Mouse (Mus musculus) spleen, embryonic (tissue): Measurements from ENCODE around the gene Myh9.
"Not testable (repeated sequence)": the region's sequence is repeated elsewhere in the genome, so short reads cannot be mapped to it uniquely, and the experiment has no call there.

Experiments
- CTCF ChIA-PET: fragments of 350-600 bp; sonication (Branson Sonifier 250); formaldehyde crosslinking; loops from one replicate; lab custom pipeline; 2022; lab: Charles Lee

Gene Myh9

DNA sequence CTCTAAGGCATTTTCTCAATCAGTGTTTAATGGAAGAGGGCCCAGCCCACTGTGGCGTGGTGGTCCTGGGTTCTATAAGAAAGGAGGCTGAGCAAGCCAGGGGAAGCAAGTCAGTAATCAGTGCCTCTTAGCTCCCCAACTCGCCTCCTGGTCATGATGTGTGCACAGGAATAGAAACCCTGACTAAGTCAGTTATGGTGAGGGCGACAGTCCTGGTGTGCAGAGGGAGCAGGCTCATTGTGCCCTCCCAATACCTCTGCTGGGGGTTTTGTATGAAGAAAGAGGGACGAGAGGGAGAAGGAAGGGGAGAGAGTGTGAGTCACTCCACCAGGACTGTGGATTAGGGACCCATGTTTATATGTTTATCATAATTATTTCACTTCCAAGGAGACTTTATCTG is 108.1 kb downstream of the Myh9 start:
- CTCF ChIA-PET, result not testable (repeated sequence)

DNA sequence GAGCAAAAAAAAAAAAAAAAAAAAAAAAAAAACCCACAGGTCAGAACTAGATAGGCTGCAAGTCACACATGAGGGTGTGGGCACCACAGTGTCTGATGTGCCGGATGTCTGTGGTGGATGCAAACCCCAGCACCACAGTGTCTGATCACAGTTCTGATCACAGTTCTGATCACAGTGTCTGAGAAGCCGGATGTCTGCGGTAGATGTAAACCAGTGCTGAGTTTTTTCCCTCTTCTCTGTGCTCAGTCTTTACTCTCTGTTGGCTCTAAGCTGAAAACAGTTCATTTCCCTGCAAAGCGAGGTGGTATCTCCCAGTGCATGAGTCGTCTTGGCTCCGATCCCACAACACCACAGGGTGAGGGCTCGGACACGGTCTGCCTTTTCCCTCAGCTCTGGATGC is 108.6 kb downstream of the Myh9 start:
- CTCF ChIA-PET, result not testable (repeated sequence)

DNA sequence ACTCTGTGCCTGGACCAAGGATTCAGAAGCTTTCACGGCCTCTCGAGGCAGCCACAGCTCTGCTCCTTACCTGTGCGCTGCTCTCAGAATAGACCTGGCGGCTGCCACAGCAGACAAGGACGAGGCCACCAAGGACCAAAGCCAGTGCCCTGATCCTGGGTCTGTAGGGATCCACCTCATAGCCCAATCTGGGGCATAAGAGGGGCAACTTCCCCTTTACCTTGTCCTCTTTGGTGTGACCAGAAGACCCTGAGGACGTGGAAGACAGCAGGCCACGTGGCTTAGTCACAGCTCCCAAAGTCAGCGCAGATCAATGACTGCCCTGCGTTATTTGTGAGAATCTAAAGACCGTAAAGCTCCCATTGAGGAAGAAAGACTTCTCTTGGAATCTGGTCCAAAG is 109.1 kb downstream of the Myh9 start:
- CTCF ChIA-PET, result not testable (repeated sequence)

DNA sequence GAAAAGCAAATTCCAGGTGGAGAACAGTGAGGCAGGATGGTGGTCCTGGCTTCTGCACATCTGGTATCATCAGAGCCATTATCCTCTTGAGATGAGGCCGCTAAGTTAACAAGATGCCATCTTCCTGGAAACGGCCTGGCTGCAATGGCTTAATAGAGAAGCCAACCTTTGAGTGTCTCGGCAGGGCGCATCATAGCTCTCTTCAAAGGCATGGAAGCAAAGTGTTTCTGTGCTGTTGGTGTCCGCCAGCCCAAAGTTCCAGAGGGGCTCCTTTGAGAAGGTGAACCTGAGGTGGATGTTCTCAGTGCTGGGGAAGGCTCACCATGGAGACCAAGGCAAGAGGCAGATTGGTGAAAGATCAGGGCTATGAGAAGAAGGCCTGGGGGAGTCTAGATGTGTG is 110.4 kb downstream of the Myh9 start:
- CTCF ChIA-PET, result no interaction called here

DNA sequence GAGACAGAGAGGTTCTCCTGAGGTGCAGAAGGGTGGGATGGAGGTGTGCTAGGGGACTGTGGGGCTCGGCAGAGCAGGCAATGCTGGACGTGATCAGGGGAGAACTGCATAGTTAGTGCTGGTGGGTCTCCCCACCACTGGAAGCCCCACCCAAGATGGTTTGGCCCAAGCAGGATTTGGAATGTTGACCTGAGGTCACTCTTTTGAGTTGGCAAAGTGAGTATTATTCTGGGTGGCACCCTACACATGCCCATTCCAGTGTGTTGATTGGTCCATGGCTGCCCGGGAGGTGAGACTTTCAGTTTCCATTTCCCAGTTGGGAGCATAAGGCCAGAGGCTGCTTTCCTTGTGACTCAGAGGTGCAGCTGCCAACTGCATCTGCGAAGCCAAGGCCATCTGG is 113.2 kb downstream of the Myh9 start, which contains the start of gene Apol9b:
Apol9b (plus strand) TSS at position 301 of the 400 bp plus-strand sequence.
- CTCF ChIA-PET, result not testable (repeated sequence)

DNA sequence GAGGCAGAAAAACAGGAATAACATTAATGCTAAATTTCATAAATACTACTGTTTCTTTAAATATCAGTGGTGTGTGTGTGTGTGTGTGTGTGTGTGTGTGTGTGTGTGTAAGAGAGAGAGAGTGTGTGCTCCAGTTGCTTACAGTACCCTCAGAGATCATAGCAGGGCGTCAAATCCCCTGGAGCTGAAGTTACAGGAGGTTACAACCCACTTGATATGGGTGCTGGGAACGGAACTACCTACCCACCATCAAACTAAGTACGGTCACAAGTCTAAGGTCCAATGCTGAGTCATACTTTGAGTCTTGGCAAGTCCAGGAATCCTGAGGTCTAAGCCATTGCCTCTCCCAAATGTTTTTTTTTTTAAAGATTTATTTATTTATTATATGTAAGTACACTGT is 114.2 kb downstream of the Myh9 start:
- CTCF ChIA-PET, result not testable (repeated sequence)

DNA sequence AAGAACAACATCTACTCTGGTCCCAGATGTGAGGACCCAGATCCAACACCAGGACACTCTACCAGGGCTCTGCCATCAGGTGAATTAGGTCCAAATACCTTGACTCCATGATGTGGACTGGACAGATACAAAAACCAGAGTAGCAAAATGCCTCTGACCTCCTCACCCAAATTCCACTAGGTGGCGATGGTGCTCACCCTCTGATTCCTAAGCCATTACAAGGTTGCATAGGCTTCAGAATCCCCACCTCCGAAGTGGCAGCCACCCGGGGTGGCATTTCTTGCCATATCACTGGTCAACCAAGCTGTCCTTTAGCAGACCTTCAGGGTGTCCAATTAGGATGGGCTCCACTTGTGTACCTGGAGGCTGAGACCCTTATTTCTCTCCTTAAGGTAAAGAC is 114.8 kb downstream of the Myh9 start:
- CTCF ChIA-PET, result not testable (repeated sequence)

DNA sequence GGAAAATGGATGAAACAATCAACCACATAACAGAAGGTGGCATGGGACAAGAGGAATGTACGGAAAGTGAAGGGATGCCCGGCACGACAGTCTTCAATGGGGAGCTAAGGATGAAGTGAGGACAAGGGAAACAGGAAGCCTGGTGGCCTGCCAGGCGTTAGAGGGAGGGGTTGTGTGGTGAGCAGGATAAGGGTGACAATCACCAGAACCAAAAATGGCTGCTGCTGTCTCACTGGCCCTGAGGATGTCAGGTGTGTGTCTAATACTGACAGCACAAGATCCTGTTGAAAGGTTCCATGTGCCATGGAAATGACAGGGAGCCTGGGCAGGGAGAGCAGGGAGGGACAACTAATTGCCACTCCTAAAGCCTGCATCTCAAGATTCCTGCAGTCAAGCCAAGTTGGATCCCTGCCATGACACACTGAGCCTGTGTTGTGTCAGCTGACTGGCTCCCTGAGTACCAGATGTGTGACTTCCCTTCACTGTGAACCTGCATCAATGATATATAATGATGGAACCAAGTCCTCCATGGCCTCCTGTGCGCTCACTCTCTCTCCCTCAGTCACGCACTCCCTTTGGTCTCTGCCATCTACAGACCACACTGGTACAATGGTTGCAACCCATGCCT is 116.5 kb downstream of the Myh9 start:
- CTCF ChIA-PET, result not testable (repeated sequence)

DNA sequence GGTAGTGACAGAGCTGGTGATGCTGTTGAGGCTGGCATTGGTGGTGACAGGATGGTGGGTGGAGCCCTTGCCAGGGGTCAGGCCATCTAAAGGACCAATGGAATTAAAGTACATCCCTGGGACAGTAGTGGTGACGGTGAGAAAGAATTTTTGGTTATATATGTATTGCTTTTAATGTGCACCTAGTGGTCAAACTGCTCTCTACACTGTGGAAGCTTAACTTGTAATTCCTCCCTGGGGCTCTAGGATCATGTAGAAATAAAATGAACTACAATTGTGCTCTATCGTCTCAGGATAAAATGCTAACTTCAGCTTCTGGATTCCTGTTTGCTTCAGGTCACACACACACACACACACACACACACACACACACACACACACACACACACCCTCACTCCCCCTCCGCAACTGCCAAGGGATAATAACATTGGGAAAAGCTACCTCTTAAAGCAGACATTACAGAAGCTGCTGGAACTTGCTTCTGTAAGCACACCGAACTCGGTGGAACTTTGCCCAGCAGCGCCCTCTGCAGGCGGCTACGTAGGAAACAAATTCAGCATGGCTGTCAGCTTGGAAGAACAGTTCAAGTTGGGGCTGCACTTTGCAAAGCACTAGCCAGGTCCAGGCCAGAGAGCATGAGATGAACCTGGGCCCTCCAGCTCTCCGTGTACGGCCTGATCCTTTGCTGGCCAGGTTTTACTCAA is 117.6 kb downstream of the Myh9 start:
- CTCF ChIA-PET, result not testable (repeated sequence)

DNA sequence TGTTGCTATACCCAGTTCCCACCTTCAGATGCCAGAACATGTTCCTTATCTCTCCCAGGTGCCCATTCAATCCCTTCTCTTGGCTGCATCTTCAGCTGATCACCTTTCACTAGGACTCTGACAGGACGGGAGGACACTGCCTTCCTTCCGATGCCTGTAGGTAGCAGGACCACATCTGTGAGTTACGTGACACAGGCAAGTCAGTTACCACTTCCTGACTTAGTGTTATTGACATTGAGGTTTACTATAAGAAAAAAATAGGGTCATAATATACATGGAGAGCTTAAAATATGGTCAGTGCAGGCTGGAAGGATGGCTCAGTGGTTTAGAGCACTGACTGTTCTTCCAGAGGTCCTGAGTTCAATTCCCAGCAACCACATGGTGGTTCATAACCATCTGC is 120.5 kb downstream of the Myh9 start:
- CTCF ChIA-PET, result not testable (repeated sequence)

DNA sequence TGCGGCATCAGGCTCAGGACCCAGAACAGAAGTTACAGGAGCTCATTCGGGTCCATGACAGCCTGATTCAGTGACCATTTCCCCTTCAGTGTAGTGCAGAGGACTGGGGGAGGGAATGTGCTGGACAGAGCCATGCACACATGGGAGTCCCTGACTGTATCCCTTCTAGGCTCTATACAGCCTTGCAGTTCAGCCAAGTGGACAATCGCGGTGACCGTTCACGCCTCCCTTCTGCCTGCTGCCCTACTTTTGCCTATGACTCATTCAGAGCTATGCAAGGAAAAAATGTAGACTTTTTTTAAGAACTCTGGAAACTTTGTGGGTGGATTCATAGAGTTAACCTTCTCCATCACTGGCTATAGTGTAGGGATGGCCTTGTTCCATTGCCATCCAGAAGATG is 123.7 kb downstream of the Myh9 start:
- CTCF ChIA-PET, result not testable (repeated sequence)
